Mouse (Mus musculus) forebrain, postnatal 0 days (tissue): ENCODE results near the gene Ahrr. TPM values are rescaled to one million over a fixed set of nuclear protein-coding genes. Genes with fewer than 3 reads are reported as not detected.

Source experiments
- ATAC-seq: fragments of 200-750 bp; cut with Nextera tagmentation; 2 replicates; pipeline ENCODE4 v1.8.0; 2017; ENCODE audit warnings: mild to moderate bottlenecking, moderate library complexity
- DNase-seq: peaks from one replicate; pipeline ENCODE4 v3.0.0-alpha.2; 2015
- H3K27ac ChIP-seq: fragments of 300-500 bp; sonication (generic); 2 replicates; pipeline ENCODE4 v1.5.1; 2014; ENCODE audit warnings: low read depth, mild to moderate bottlenecking, antibody characterized with exemption, low read length, moderate library complexity, mixed read lengths
- H3K27me3 ChIP-seq: fragments of 300-500 bp; sonication (generic); 2 replicates; pipeline ENCODE4 v1.6.1; 2014; ENCODE audit warnings: mild to moderate bottlenecking, low read length, mixed read lengths; ENCODE audit not compliant: insufficient read depth
- H3K36me3 ChIP-seq: fragments of 300-500 bp; sonication (generic); 2 replicates; pipeline ENCODE4 v1.6.1; 2014; ENCODE audit warnings: mild to moderate bottlenecking, moderate library complexity; ENCODE audit not compliant: insufficient read depth
- H3K4me1 ChIP-seq: fragments of 300-500 bp; sonication (generic); 2 replicates; pipeline ENCODE4 v1.6.1; 2014; ENCODE audit warnings: antibody characterized with exemption; ENCODE audit not compliant: insufficient read depth
- H3K4me2 ChIP-seq: fragments of 300-500 bp; sonication (generic); 2 replicates; pipeline ENCODE4 v1.6.1; 2014; ENCODE audit warnings: low read depth, mild to moderate bottlenecking, moderate library complexity
- H3K4me3 ChIP-seq: fragments of 300-500 bp; sonication (generic); 2 replicates; pipeline ENCODE4 v1.5.1; 2014; ENCODE audit warnings: low read depth, low read length, mixed read lengths
- H3K9ac ChIP-seq: fragments of 300-500 bp; sonication (generic); 2 replicates; pipeline ENCODE4 v1.6.1; 2014; ENCODE audit warnings: mild to moderate bottlenecking
- H3K9me3 ChIP-seq: fragments of 300-500 bp; sonication (generic); 2 replicates; pipeline ENCODE4 v1.6.1; 2016; ENCODE audit warnings: low read length
- CTCF ChIP-seq: sonication (generic); IDR thresholded peaks from 2 replicates; pipeline ENCODE4 v1.5.1; 2016; ENCODE audit warnings: antibody characterized with exemption, control low read depth, low read depth
- WGBS: fragments of 180-500 bp; shearing (Covaris S2); extraction: QIAGEN DNeasy Blood & Tissue Kit; methylation state at CpG from one replicate; pipeline ENCODE4 v1.1.7; 2014; 5-methylcytosine and 5-hydroxymethylcytosine counted together
- polyA plus RNA-seq: library from polyadenylated mRNA; unstranded; fragments of >200 nt; fragmentation: Nextera tagmentation; extraction: Ambion mirVana; gene quantifications from 2 replicates; pipeline ENCODE4 v1.2.1, GENCODE M21; 2015
- total RNA-seq: library from RNA; depleted of rRNA; stranded (reverse); fragments of >200 nt; gene quantifications from 2 replicates; pipeline ENCODE4 v1.2.3, GENCODE M21; 2014

Gene Ahrr
- total and polyA plus RNA-seq, 2 experiments from 2014 or later = 0.80 to 2.1 TPM

GRCm38 (mm10) chr13:74245214-74245898 is 46.8 kb downstream of the Ahrr start:
- TF ChIP-seq CTCF = no peak
- peak overlapping the region; percentile 35 for H3K4me2 ChIP-seq
- no peaks in the 10 kb centered on the region for H3K9me3 ChIP-seq
- WGBS = 20% methylated on average over 17 of the region's 17 CpGs
- H3K4me1 ChIP-seq = peaks cover 6% of the 10 kb centered on the region
- H3K27me3 ChIP-seq = no peaks in the 10 kb centered on the region
- H3K27ac ChIP-seq = no peak overlapping the region
- DNase-seq (peak; percentile 79), ATAC-seq (peak; percentile 97)
- no peaks in the 10 kb centered on the region for H3K36me3 ChIP-seq
- H3K4me3 ChIP-seq = no peak overlapping the region
- peak overlapping the region; percentile 18; the same call in 1 of the 2 replicates for H3K9ac ChIP-seq

- no peak for TF ChIP-seq CTCF
- Histone ChIP-seq H3K27ac (no peak overlapping the region), H3K4me2 (no peak overlapping the region), H3K9me3 (no peaks in the 10 kb centered on the region), H3K9ac (no peak overlapping the region), H3K27me3 (no peaks in the 10 kb centered on the region), H3K4me3 (no peak overlapping the region), H3K4me1 (no peaks in the 10 kb centered on the region), H3K36me3 (no peaks in the 10 kb centered on the region)
- no peak for DNase-seq
- ATAC-seq = no peak
- WGBS = 82% methylated on average over 7 of the region's 7 CpGs
Measured at GRCm38 (mm10) chr13:74237574-74237973, 54.6 kb downstream of the Ahrr start.

- Histone ChIP-seq H3K9me3 (no peaks in the 10 kb centered on the region), H3K27ac (no peak overlapping the region), H3K9ac (no peak overlapping the region), H3K4me1 (no peaks in the 10 kb centered on the region), H3K4me2 (no peak overlapping the region), H3K4me3 (no peak overlapping the region), H3K27me3 (no peaks in the 10 kb centered on the region), H3K36me3 (no peaks in the 10 kb centered on the region)
- WGBS = 40% methylated on average over 1 of the region's 1 CpGs
- ATAC-seq (no peak), DNase-seq (no peak)
- no peak for TF ChIP-seq CTCF
Measured at GRCm38 (mm10) chr13:74220659-74221058, 71.5 kb downstream of the Ahrr start.

- no peak for DNase-seq
- Histone ChIP-seq H3K4me3 (no peak overlapping the region), H3K27ac (no peak overlapping the region), H3K9me3 (no peaks in the 10 kb centered on the region), H3K36me3 (no peaks in the 10 kb centered on the region), H3K9ac (no peak overlapping the region), H3K27me3 (no peaks in the 10 kb centered on the region), H3K4me1 (no peaks in the 10 kb centered on the region), H3K4me2 (no peak overlapping the region)
- WGBS = 66% methylated on average over 3 of the region's 3 CpGs
- TF ChIP-seq CTCF = no peak
- ATAC-seq = no peak
Measured at GRCm38 (mm10) chr13:74218441-74218840, 73.7 kb downstream of the Ahrr start.

- DNase-seq (no peak), ATAC-seq (peak; percentile 61)
- Histone ChIP-seq H3K4me2 (peak overlapping the region; percentile 63), H3K36me3 (peaks cover 9% of the 10 kb centered on the region), H3K4me1 (peaks cover 11% of the 10 kb centered on the region), H3K27ac (peak overlapping the region; percentile 86), H3K9ac (peak overlapping the region; percentile 76), H3K4me3 (peak overlapping the region; percentile 72), H3K27me3 (no peaks in the 10 kb centered on the region), H3K9me3 (no peaks in the 10 kb centered on the region)
- 15% methylated on average over 12 of the region's 12 CpGs for WGBS
- no peak for TF ChIP-seq CTCF
Measured at GRCm38 (mm10) chr13:74208986-74209345, 83.2 kb downstream of the Ahrr start.

GRCm38 (mm10) chr13:74208317-74208985 is 83.7 kb downstream of the Ahrr start, which contains the start of gene Exoc3:
Gene Exoc3 (minus strand): TSS chr13:74208732.
- Histone ChIP-seq H3K27ac (peak within 1 kb of the TSS; percentile 86), H3K4me3 (peak within 1 kb of the TSS; percentile 72), H3K9me3 (no peaks in the 10 kb centered on the region), H3K36me3 (peaks cover 12% of the 10 kb centered on the region), H3K4me1 (peaks cover 11% of the 10 kb centered on the region), H3K4me2 (peak within 1 kb of the TSS; percentile 63), H3K27me3 (no peaks in the 10 kb centered on the region), H3K9ac (peak within 1 kb of the TSS; percentile 76)
- ATAC-seq = peak; percentile 99
- DNase-seq = peak; percentile 92
- 3% methylated on average over 39 of the region's 39 CpGs for WGBS
- TF ChIP-seq CTCF = no peak; the same call in 1 of the 2 replicates

- no peak for ATAC-seq
- Histone ChIP-seq H3K27ac (no peak overlapping the region), H3K9ac (no peak overlapping the region), H3K4me1 (no peaks in the 10 kb centered on the region), H3K36me3 (peaks cover 38% of the 10 kb centered on the region), H3K4me2 (no peak overlapping the region), H3K9me3 (no peaks in the 10 kb centered on the region), H3K4me3 (no peak overlapping the region), H3K27me3 (no peaks in the 10 kb centered on the region)
- whole genome bisulfite sequencing = 93% methylated on average over 3 of the region's 3 CpGs
- TF ChIP-seq CTCF = no peak
- DNase-seq = no peak
Measured at GRCm38 (mm10) chr13:74196451-74196850, 95.7 kb downstream of the Ahrr start.
